Mouse (Mus musculus) layer of hippocampus, adult 2 months (tissue): ENCODE measurements around the gene Rpl35a. TPM values are rescaled to one million over a fixed set of nuclear protein-coding genes. Genes with fewer than 3 reads are reported as not detected.

Source experiments
- DNase-seq, 2 experiments: peaks; one replicate each; pipeline ENCODE4 v3.0.0; 2022; ENCODE audit warnings: low spot score in 2 of 2
- H3K27ac ChIP-seq: fragments of 200-600 bp; 2 replicates; pipeline ENCODE4 v1.8.1; 2022
- H3K4me3 ChIP-seq: fragments of 200-600 bp; 2 replicates; pipeline ENCODE4 v1.8.1; 2022; ENCODE audit warnings: mild to moderate bottlenecking
- CTCF ChIP-seq: fragments of 200-600 bp; conservative IDR thresholded peaks from 2 replicates; pipeline ENCODE4 v1.8.1; 2022; ENCODE audit warnings: antibody characterized with exemption, mild to moderate bottlenecking, moderate library complexity
- total RNA-seq, 2 experiments: library from RNA; stranded (reverse); gene quantifications; 2 replicates each; pipeline ENCODE4 v1.2.3; 2021

Rpl35a gene
- total RNA-seq, 2 experiments from 2014 or later, result 323 to 325 TPM

GRCm38 (mm10) chr16:33060926-33061325 is 4.7 kb downstream of the Rpl35a start:
- TF ChIP-seq CTCF, result no peak
- DNase-seq, result no peak

DNA sequence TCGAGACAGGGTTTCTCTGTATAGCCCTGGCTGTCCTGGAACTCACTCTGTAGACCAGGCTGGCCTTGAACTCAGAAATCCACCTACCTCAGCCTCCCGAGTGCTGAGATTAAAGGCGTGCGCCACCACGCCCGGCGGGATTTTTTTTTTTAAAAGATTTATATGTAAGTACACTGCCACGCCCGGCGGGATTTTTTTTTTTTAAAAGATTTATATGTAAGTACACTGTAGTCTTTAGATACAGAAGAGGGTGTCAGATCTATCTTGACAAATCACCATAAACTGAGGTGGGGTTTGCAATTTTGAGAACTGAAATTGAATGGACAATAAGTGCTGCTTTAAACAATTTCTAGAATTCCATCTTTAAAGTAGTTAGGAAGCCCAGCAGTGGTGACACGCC is 5.1 kb downstream of the Rpl35a start:
- no peak for DNase-seq
- no peak for TF ChIP-seq CTCF
- no peak overlapping the region for H3K4me3 ChIP-seq
- peak overlapping the region; percentile 95; the same call in 1 of the 2 replicates for H3K27ac ChIP-seq

More at GRCm38 (mm10) chr16:33060926-33061325, 4.7 kb downstream of the Rpl35a start:
- Histone ChIP-seq H3K27ac (no peak overlapping the region), H3K4me3 (no peak overlapping the region)

DNA sequence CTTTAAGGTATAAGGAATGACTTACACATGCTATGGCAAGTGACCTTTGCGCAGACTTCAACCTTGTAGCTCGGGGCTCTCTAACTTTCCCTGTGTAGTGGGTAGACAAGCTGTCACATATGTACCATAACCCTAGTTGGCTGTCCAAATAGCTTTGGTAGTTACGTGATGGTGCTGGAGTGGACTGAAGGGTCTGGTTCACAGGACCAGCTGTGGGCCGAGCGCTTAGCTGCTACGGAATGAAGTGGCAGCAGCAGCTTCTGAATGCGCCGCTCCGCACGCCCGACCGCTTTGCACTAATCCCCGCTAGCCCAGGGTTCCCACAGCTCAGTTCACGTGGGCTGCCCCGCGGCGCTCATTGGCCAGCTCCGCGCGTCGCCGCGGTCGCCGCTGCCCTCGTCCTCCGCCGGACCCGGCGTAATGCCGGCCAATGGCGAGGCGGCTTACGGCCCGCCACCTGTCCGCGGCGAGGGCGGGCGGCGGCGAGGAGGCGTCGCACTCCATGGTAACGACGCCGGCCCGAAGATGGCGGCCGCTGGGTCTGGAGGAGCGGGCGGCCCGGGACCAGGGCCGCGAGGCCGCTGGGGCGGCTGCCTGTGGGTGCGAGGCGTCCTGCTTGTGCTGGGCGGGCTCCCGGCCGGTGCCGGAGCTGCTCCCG is 5.9 kb downstream of the Rpl35a start, which contains the start of gene Lmln:
Gene Lmln, plus strand, starts transcription at position 498 of the 658 bp plus-strand sequence.
- peak within 1 kb of the TSS; percentile 95 for H3K27ac ChIP-seq
- peak within 1 kb of the TSS; percentile 85 for H3K4me3 ChIP-seq
- peak; percentile 83 to 86 for DNase-seq
- TF ChIP-seq CTCF, result no peak

- H3K27ac ChIP-seq, result peak overlapping the region; percentile 95
- DNase-seq, result peak; percentile 75 to 89
Measured at GRCm38 (mm10) chr16:33062682-33063131, 6.5 kb downstream of the Rpl35a start.

GRCm38 (mm10) chr16:33063267-33063666 is 7.0 kb downstream of the Rpl35a start:
- Histone ChIP-seq H3K27ac (peak overlapping the region; percentile 95), H3K4me3 (peak overlapping the region; percentile 85)
- no peak for TF ChIP-seq CTCF
- no peak for DNase-seq

More at GRCm38 (mm10) chr16:33062682-33063131, 6.5 kb downstream of the Rpl35a start:
- peak overlapping the region; percentile 85 for H3K4me3 ChIP-seq
- TF ChIP-seq CTCF, result no peak

DNA sequence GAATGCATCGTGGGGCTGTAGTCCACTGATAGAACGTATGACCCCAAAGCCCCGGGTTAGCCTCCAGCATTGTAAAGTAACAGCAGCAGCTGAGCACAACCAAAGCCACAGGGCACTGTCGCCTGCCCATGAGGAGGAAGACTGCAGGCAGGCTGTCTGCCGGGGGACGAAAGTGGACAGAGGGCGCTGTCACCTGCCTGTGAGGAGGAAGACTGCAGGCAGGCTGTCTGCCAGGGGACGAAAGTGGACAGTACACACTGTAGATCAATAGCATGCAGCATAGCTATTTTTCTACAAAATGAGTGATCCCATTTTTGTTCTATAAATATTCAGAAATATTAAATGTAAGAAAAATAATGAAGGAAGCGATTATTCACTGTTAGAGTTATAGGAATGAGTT is 8.4 kb downstream of the Rpl35a start:
- no peak overlapping the region for H3K4me3 ChIP-seq
- no peak for TF ChIP-seq CTCF
- H3K27ac ChIP-seq, result no peak overlapping the region
- DNase-seq, result no peak

DNA sequence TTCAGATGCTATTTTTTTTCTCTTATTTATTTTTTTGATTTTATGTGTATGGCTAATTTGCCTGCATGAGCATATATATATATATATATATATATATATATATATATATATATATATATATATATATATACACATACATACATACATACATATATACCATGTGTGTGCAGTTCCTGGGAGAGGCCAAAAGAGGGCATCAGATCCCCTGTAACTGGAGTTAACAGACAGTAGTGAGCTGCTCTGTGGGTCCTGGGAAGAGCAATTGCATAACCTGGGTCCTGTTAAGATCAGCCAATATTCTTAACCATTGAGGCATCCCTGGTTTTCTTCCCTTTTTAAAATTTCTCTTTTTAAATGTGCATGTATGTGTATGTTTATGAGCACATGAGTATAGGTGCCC is 14.7 kb downstream of the Rpl35a start:
- no peak for DNase-seq
- TF ChIP-seq CTCF, result peak; percentile 36
- Histone ChIP-seq H3K4me3 (no peak overlapping the region), H3K27ac (no peak overlapping the region)

DNA sequence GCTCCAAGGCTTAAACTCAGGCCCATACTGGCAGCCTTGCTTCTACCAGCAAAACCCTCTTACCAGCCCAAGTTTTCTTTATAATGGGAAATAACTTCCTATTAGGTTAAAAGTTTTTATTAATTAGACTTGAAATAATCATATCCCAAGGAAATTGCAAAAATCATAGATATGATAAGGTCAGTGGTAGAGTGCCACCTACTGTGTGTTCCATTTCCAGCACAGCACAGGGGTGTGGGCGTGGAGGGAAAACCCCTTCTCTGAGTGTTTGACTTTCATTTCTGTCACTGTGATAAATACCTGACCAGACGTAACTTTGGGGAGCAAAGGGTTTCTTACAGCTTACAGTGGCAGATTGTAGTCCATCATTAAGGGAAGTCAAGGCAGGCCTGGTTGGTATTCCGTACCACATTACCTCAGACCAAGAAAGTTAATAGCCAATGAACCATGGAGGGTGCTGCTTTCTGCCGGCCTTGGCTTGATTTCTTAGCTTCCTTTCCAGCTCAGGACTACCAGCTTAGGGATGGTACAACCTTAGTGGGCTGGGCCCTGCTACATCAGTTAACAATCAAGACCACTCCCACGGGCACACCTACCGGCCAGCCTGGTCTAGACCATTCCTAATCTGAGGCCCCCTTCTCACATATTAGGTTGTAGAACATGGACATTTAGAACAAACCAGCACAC is 16.8 kb downstream of the Rpl35a start:
- DNase-seq, result no peak
- TF ChIP-seq CTCF, result no peak
- no peak overlapping the region for H3K4me3 ChIP-seq
- no peak overlapping the region for H3K27ac ChIP-seq

GRCm38 (mm10) chr16:33074967-33075366 is 18.7 kb downstream of the Rpl35a start:
- H3K4me3 ChIP-seq, result no peak overlapping the region

DNA sequence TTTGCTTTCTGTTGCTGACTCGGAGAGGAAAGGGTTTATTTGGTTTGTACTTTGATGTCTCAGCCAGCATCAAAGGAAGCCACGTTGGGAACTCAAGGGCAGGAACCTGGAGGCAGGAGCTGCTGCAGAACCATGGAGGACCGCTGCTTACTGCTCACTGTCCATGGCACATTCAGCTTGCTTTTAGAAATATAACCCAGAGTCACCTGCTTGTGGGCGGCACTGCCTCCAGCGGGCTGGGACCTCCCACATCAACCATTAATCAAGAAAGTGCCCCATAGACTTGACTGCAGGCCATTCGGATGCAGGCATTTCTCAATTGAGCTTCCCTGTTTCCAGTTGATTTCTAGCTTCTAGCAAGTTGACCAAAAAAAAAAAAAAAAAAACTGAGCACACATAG is 19.8 kb downstream of the Rpl35a start:
- Histone ChIP-seq H3K27ac (no peak overlapping the region), H3K4me3 (no peak overlapping the region)
- DNase-seq, result no peak
- TF ChIP-seq CTCF, result no peak

More at GRCm38 (mm10) chr16:33074967-33075366, 18.7 kb downstream of the Rpl35a start:
- DNase-seq, result no peak
- no peak overlapping the region for H3K27ac ChIP-seq
- no peak for TF ChIP-seq CTCF

GRCm38 (mm10) chr16:33077069-33077627 is 20.9 kb downstream of the Rpl35a start:
- H3K27ac ChIP-seq, result no peak overlapping the region
- DNase-seq, result no peak
- H3K4me3 ChIP-seq, result no peak overlapping the region
- no peak for TF ChIP-seq CTCF

DNA sequence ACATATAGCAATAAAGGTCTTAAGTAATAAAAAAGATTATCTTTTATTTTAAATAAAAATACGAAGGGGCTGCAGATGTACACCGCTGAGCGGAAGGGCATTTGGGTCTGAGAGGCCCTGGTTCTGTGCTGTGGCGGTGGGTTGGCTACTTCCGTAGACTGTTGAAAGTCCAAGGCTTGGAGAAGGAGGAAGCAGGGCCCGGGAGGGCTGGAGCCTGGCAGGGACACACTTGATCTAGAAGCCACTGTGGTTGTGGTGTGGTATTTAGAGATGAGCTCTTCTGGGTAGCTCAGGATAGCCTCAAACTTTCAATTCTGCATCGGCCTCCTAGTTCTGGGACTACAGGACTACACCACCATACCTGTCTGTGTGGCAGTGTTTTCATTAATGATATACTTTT is 23.8 kb downstream of the Rpl35a start:
- no peak for DNase-seq
- Histone ChIP-seq H3K27ac (no peak overlapping the region), H3K4me3 (no peak overlapping the region)
- TF ChIP-seq CTCF, result no peak

DNA sequence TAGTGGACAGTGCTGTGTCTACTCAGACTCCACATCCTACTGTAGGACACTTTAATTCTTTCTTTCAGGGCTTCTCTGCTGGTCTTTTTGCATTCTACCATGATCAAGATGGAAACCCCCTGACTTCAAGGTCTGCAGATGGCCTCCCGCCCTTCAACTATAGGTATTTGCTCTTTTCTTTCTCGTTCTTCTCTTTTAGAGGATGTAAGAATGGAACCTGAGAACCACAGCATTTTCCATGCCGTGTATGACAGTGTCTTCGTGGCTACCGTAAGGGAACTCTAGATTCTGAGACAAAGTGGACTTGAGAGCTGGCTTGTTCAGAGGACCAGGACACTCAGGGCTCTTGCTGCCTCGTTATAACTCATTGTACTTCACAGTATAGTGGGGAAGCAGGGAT is 26.7 kb downstream of the Rpl35a start:
- no peak overlapping the region for H3K27ac ChIP-seq
- no peak overlapping the region for H3K4me3 ChIP-seq
- TF ChIP-seq CTCF, result no peak
- no peak for DNase-seq
